Mouse (Mus musculus) megakaryocyte, embryonic 14.5 days (primary cell): ENCODE measurements at regions not wholly inside any gene's neighbourhood (a gene's known extent, or its start where the extent isn't known, plus 50 kb on each side); places are given as distances from the start of the nearest gene placed in this dataset.

ENCODE experiments used
- FLI1 ChIP-seq: IDR thresholded peaks from 2 replicates; pipeline ENCODE4 v1.6.1; 2012; ENCODE audit warnings: low read length, inconsistent platforms, mixed read lengths
- GATA1 ChIP-seq: IDR thresholded peaks from 3 replicates; pipeline ENCODE4 v1.6.1; 2012; ENCODE audit warnings: mixed read lengths, low read length, inconsistent platforms, borderline replicate concordance

GRCm38 (mm10) chr13:110455569-110456196, 60.8 kb downstream of the Plk2 start:
- no peak for TF ChIP-seq GATA1
- TF ChIP-seq FLI1 = no peak
